Mouse (Mus musculus): Measurements from ENCODE around the gene Bag6. TPM values are rescaled to one million over a fixed set of nuclear protein-coding genes. Genes with fewer than 3 reads are reported as not detected.

Gene Bag6
- polyA plus RNA-seq, 1 experiment from 2014 or later, result 75.7 TPM

GRCm38 (mm10) chr17:35161421-35161820 is 26.4 kb downstream of the Bag6 start:
- Histone ChIP-seq H3K9me3 (replicated peaks; ENCODE audit: control insufficient read depth, low read length, poor library complexity, severe bottlenecking) (no peaks in the 10 kb centered on the region), H3K36me3 (ENCODE audit: control insufficient read depth, insufficient read depth, low read length) (peaks cover 48% of the 10 kb centered on the region), H3K27ac (ENCODE audit: low read length) (no peak overlapping the region), H3K27me3 (ENCODE audit: control insufficient read depth, insufficient read depth, low read depth, low read length) (no peaks in the 10 kb centered on the region), H3K9ac (ENCODE audit: low read depth, low read length) (no peak overlapping the region), H3K4me3 (ENCODE audit: low read depth, low read length) (no peak overlapping the region), H3K4me2 (ENCODE audit: low read length) (peak overlapping the region; percentile 0; the same call in 1 of the 2 replicates), H3K4me1 (ENCODE audit: control insufficient read depth, insufficient read depth, low read length) (peaks cover 26% of the 10 kb centered on the region)
- 88% methylated on average over 11 of the region's 11 CpGs for WGBS
- ATAC-seq, result no peak

DNA sequence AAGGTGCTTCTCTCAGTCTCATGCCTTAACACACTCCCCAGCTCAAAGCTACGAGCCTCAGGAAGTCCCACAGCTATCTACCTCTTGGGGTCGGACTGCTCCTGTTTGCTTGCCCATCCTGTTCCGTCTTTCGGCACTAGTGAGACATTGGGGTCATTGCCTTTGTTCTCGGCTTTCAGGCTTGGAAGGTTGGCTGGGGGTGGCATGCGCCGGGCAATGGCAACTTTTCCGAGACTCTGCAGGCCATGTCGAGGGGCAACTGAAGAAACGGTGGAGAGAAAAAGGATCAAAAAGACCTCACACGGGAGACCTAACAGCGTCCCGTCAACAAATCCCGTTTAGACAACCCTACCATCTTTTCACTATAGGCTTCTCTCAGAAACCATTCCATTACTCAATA is 27.1 kb downstream of the Bag6 start:
- 57% methylated on average over 14 of the region's 14 CpGs for WGBS
- ATAC-seq, result no peak
- Histone ChIP-seq H3K4me1 (ENCODE audit: control insufficient read depth, insufficient read depth, low read length) (peaks cover 29% of the 10 kb centered on the region), H3K4me2 (ENCODE audit: low read length) (peak overlapping the region; percentile 71), H3K36me3 (ENCODE audit: control insufficient read depth, insufficient read depth, low read length) (peaks cover 41% of the 10 kb centered on the region), H3K9me3 (replicated peaks; ENCODE audit: control insufficient read depth, low read length, poor library complexity, severe bottlenecking) (no peaks in the 10 kb centered on the region), H3K27ac (ENCODE audit: low read length) (no peak overlapping the region), H3K27me3 (ENCODE audit: control insufficient read depth, insufficient read depth, low read depth, low read length) (no peaks in the 10 kb centered on the region), H3K9ac (ENCODE audit: low read depth, low read length) (peak overlapping the region; percentile 100), H3K4me3 (ENCODE audit: low read depth, low read length) (peak overlapping the region; percentile 99)

GRCm38 (mm10) chr17:35162730-35163129 is 27.8 kb downstream of the Bag6 start:
- peak overlapping the region; percentile 48; the same call in 1 of the 2 replicates for H3K27ac ChIP-seq (ENCODE audit: low read length)
- H3K4me1 ChIP-seq (ENCODE audit: control insufficient read depth, insufficient read depth, low read length), result peaks cover 29% of the 10 kb centered on the region
- H3K4me2 ChIP-seq (ENCODE audit: low read length), result peak overlapping the region; percentile 71
- ATAC-seq, result no peak
- H3K27me3 ChIP-seq (ENCODE audit: control insufficient read depth, insufficient read depth, low read depth, low read length), result no peaks in the 10 kb centered on the region
- no peaks in the 10 kb centered on the region for H3K9me3 ChIP-seq (replicated peaks; ENCODE audit: control insufficient read depth, low read length, poor library complexity, severe bottlenecking)
- H3K4me3 ChIP-seq (ENCODE audit: low read depth, low read length), result peak overlapping the region; percentile 99
- H3K36me3 ChIP-seq (ENCODE audit: control insufficient read depth, insufficient read depth, low read length), result peaks cover 35% of the 10 kb centered on the region
- peak overlapping the region; percentile 100 for H3K9ac ChIP-seq (ENCODE audit: low read depth, low read length)
- 30% methylated on average over 12 of the region's 12 CpGs for WGBS

DNA sequence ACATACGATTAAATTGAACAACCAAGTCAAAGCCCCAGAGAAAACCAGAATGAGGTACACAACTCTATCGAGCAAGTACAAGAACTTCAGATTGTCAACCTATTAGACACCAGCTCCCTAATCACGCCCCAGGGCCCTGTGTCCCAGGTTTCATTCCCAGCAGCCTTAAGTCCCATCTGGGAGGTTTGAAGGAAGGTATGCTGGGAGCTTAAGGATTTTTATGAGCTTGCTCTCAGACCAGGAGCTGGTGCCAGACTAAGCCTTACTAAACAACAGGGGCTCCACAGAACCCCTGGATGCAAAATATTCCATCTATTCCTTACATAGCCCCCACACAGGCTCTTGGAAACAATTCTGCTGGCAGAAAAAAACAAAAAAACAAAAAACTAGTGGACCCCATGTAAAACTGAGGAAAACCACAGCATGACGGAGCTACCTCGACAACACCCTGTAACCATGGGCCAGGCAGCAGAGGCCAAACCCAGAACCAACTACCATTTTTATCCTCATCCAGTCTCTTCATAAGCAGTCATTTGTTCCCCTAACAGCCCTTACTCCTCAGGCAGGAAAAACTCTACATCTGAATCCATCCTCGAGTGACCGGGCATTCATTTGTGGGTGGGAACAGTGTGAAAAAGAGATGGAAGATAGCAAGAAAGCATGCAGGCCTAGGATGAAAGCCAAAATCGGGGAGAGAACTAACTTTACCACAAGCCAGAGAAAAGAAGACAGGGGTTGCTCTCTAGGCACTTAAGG is 28.5 kb downstream of the Bag6 start:
- Histone ChIP-seq H3K9me3 (replicated peaks; ENCODE audit: control insufficient read depth, low read length, poor library complexity, severe bottlenecking) (no peaks in the 10 kb centered on the region), H3K27me3 (ENCODE audit: control insufficient read depth, insufficient read depth, low read depth, low read length) (no peaks in the 10 kb centered on the region), H3K27ac (ENCODE audit: low read length) (peak overlapping the region; percentile 99), H3K4me1 (ENCODE audit: control insufficient read depth, insufficient read depth, low read length) (peaks cover 29% of the 10 kb centered on the region), H3K4me2 (ENCODE audit: low read length) (peak overlapping the region; percentile 71), H3K36me3 (ENCODE audit: control insufficient read depth, insufficient read depth, low read length) (peaks cover 28% of the 10 kb centered on the region), H3K4me3 (ENCODE audit: low read depth, low read length) (peak overlapping the region; percentile 99), H3K9ac (ENCODE audit: low read depth, low read length) (peak overlapping the region; percentile 100)
- ATAC-seq, result no peak
- WGBS, result 8% methylated on average over 8 of the region's 8 CpGs

DNA sequence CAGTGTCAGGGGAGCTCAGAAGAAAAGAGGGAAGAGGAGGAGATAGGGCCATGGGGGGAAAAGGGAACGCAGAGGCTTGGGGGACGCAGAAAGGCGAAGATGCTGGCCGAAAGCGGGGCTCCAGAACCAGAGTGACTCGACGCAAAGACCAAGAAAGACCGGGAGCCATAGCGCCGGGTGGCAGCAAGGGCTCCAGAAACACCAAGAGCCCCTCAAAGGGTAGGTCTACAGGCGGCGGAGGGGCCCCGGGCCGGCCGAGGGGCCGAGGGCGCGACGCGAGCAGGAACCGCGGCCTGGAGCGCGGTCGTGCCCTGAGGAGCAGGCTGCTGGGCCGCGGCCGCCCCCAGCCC is 29.2 kb downstream of the Bag6 start:
- peaks cover 21% of the 10 kb centered on the region for H3K36me3 ChIP-seq (ENCODE audit: control insufficient read depth, insufficient read depth, low read length)
- ATAC-seq, result no peak
- H3K9me3 ChIP-seq (replicated peaks; ENCODE audit: control insufficient read depth, low read length, poor library complexity, severe bottlenecking), result no peaks in the 10 kb centered on the region
- H3K27me3 ChIP-seq (ENCODE audit: control insufficient read depth, insufficient read depth, low read depth, low read length), result no peaks in the 10 kb centered on the region
- peak overlapping the region; percentile 100 for H3K9ac ChIP-seq (ENCODE audit: low read depth, low read length)
- WGBS, result under 1% methylated on average over 26 of the region's 28 CpGs
- H3K4me3 ChIP-seq (ENCODE audit: low read depth, low read length), result peak overlapping the region; percentile 99
- peak overlapping the region; percentile 71 for H3K4me2 ChIP-seq (ENCODE audit: low read length)
- peak overlapping the region; percentile 99 for H3K27ac ChIP-seq (ENCODE audit: low read length)
- H3K4me1 ChIP-seq (ENCODE audit: control insufficient read depth, insufficient read depth, low read length), result peaks cover 29% of the 10 kb centered on the region

DNA sequence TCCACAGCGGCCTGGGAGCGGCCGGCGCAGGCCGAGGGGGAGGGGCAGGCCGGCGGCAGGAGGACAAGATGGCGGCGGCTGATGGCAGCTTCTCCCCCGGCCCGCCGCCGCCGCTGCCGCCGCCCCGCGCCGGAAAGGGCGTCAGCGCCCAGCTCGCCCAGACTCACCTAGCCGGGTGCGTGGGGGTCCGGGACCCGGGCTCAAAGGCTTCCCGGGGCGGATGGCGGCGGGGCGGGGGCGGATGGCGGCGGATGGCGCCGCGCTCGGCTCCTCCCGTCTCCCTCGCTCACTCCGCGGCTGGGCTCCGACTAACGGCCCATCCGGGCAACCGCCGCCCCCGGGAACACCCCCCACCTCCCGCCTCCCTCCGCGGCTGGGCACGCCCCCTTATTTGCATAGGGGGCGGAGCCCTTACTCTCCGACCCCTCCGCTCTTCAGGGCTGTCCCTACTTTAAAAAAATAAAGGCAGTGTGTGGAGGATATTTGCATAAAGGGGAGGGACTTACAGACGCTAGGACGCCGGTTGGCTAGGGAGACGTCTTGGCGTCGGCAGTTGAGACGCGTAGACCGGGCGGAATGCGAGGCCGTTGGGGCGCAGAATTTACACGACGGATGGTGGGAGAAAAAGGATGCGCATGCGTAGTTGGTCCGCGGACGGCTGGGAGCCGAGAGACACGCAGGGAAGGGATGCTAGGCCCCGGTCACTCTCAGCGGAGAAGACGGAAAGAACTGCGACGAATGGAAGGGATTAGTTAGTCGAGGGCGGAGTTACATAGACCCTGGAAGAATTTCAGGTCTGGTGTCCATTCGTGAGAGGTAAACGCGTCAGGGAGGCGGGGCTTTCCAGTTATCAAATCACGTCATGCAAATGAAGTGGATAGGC is 29.8 kb downstream of the Bag6 start, which contains the start of gene Prrc2a:
TSS of gene Prrc2a (minus strand) at position 330 of the 883 bp plus-strand sequence.
- peaks cover 15% of the 10 kb centered on the region for H3K36me3 ChIP-seq (ENCODE audit: control insufficient read depth, insufficient read depth, low read length)
- no peaks in the 10 kb centered on the region for H3K27me3 ChIP-seq (ENCODE audit: control insufficient read depth, insufficient read depth, low read depth, low read length)
- ATAC-seq, result peak; percentile 94
- peak within 1 kb of the TSS; percentile 71 for H3K4me2 ChIP-seq (ENCODE audit: low read length)
- peak within 1 kb of the TSS; percentile 99 for H3K27ac ChIP-seq (ENCODE audit: low read length)
- H3K9ac ChIP-seq (ENCODE audit: low read depth, low read length), result peak within 1 kb of the TSS; percentile 100
- H3K4me1 ChIP-seq (ENCODE audit: control insufficient read depth, insufficient read depth, low read length), result peaks cover 29% of the 10 kb centered on the region
- no peaks in the 10 kb centered on the region for H3K9me3 ChIP-seq (replicated peaks; ENCODE audit: control insufficient read depth, low read length, poor library complexity, severe bottlenecking)
- peak within 1 kb of the TSS; percentile 99 for H3K4me3 ChIP-seq (ENCODE audit: low read depth, low read length)
- WGBS, result under 1% methylated on average over 43 of the region's 89 CpGs

DNA sequence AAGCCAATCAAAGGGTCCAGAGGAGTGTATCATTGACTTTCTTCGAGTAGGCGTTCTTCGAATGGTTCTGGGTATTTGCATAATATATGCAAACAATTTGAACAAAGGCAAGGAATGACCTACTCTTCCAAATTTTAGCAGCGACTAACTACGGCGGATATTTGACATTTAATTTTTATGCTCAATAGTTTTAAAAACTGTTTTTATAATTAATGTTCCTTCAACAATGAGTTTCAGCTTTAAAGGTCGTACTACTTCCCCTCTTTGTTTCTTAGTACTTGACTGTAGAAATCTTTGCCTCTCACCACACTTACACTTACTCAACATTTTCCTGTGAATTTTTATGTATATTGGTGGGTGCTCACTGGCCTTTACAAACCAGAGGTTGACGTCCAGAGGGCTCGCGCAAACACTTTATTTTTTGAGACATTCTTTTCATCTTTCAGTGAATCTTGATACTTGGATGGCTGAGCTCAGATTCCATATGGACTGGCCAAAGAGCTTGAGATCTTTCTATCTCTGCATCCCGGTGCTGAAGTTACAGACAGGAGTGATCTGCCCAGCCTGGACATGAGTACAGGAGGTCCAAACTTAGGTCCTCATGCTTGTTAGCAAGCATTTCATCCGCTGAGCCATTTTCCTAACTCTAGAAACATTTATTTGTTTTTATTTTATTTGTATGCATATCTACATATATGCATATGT is 30.6 kb downstream of the Bag6 start:
- peaks cover 29% of the 10 kb centered on the region for H3K4me1 ChIP-seq (ENCODE audit: control insufficient read depth, insufficient read depth, low read length)
- peak overlapping the region; percentile 99 for H3K4me3 ChIP-seq (ENCODE audit: low read depth, low read length)
- H3K9me3 ChIP-seq (replicated peaks; ENCODE audit: control insufficient read depth, low read length, poor library complexity, severe bottlenecking), result no peaks in the 10 kb centered on the region
- H3K4me2 ChIP-seq (ENCODE audit: low read length), result peak overlapping the region; percentile 66
- H3K36me3 ChIP-seq (ENCODE audit: control insufficient read depth, insufficient read depth, low read length), result peaks cover 8% of the 10 kb centered on the region
- no peak for ATAC-seq
- peak overlapping the region; percentile 99 for H3K27ac ChIP-seq (ENCODE audit: low read length)
- WGBS, result 17% methylated on average over 12 of the region's 12 CpGs
- no peaks in the 10 kb centered on the region for H3K27me3 ChIP-seq (ENCODE audit: control insufficient read depth, insufficient read depth, low read depth, low read length)
- peak overlapping the region; percentile 63 for H3K9ac ChIP-seq (ENCODE audit: low read depth, low read length)

GRCm38 (mm10) chr17:35166352-35167035 is 31.5 kb downstream of the Bag6 start:
- H3K4me1 ChIP-seq (ENCODE audit: control insufficient read depth, insufficient read depth, low read length), result peaks cover 27% of the 10 kb centered on the region
- peak overlapping the region; percentile 66 for H3K4me2 ChIP-seq (ENCODE audit: low read length)
- H3K36me3 ChIP-seq (ENCODE audit: control insufficient read depth, insufficient read depth, low read length), result no peaks in the 10 kb centered on the region; the same call in 1 of the 2 replicates
- 66% methylated on average over 8 of the region's 8 CpGs for WGBS
- peak overlapping the region; percentile 99 for H3K4me3 ChIP-seq (ENCODE audit: low read depth, low read length)
- peak overlapping the region; percentile 63; the same call in 1 of the 2 replicates for H3K9ac ChIP-seq (ENCODE audit: low read depth, low read length)
- no peaks in the 10 kb centered on the region for H3K9me3 ChIP-seq (replicated peaks; ENCODE audit: control insufficient read depth, low read length, poor library complexity, severe bottlenecking)
- H3K27me3 ChIP-seq (ENCODE audit: control insufficient read depth, insufficient read depth, low read depth, low read length), result no peaks in the 10 kb centered on the region
- no peak for ATAC-seq
- H3K27ac ChIP-seq (ENCODE audit: low read length), result peak overlapping the region; percentile 99

Measured in midbrain, embryonic 16.5 days (tissue).